Mouse (Mus musculus) bone marrow macrophage, adult 2 months (primary cell): Measurements from ENCODE around the gene Epb42. TPM values are rescaled to one million over a fixed set of nuclear protein-coding genes. Genes with fewer than 3 reads are reported as not detected.
"Not testable (repeated sequence)": the region's sequence is repeated elsewhere in the genome, so short reads cannot be mapped to it uniquely, and the experiment has no call there.

Experiments
- H3K27ac ChIP-seq: 2 replicates; pipeline ENCODE4 v1.5.1; 2012; ENCODE audit warnings: low read depth, low read length; ENCODE audit not compliant: insufficient read depth
- H3K4me1 ChIP-seq: 2 replicates; pipeline ENCODE4 v1.6.1; 2012; ENCODE audit warnings: low read length; ENCODE audit not compliant: control insufficient read depth, insufficient read depth
- H3K4me3 ChIP-seq: 2 replicates; pipeline ENCODE4 v1.5.1; 2012; ENCODE audit warnings: mild to moderate bottlenecking, low read length, moderate library complexity; ENCODE audit not compliant: insufficient read depth
- CTCF ChIP-seq: IDR thresholded peaks from 2 replicates; pipeline ENCODE4 v1.5.1; 2012; ENCODE audit warnings: low read depth, mild to moderate bottlenecking, low read length, moderate library complexity
- POLR2A ChIP-seq: IDR thresholded peaks from 2 replicates; pipeline ENCODE4 v1.6.1; 2012; ENCODE audit warnings: mild to moderate bottlenecking, low read depth, low read length, borderline replicate concordance
- polyA plus RNA-seq: library from polyadenylated mRNA; stranded (reverse); fragments of >200 nt; gene quantifications from 2 replicates; pipeline ENCODE4 v1.2.4, GENCODE M21; 2012; ENCODE audit not compliant: missing spikeins, insufficient read depth, insufficient read length

Gene Epb42
- polyA plus RNA-seq, 1 experiment: not detected

GRCm38 (mm10) chr2:120983611-120984010 lies 53.3 kb downstream of the Epb42 start:
- TF ChIP-seq CTCF: no peak
- H3K4me3 ChIP-seq: no peak overlapping the region
- H3K27ac ChIP-seq: no peak overlapping the region

DNA sequence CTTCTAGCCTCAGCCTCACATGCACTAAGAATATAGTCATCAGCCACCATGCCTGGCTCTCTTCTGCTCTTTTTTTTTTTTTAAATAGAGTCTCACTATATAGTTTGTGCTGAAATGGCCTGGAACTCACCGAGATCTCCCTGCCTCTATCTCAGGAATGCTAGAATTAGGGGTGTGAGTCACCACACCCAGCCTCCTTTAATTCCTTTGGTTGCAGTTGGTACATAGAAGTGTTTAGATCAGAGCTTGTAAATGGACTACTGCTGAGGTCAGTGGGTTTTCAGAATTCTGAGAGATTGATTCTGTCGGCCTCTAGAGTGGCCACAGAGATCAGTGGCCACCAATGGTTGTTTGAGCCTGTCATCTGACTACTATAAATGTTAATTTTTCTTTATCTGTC lies 56.0 kb downstream of the Epb42 start:
- TF ChIP-seq POLR2A (no peak), CTCF (no peak)
- no peak overlapping the region for H3K4me3 ChIP-seq
- H3K27ac ChIP-seq: no peak overlapping the region
- 0 out of 2 replicates have a peak, but pooled peaks cover 3% of the 10 kb centered on the region for H3K4me1 ChIP-seq

More at GRCm38 (mm10) chr2:120983611-120984010, 53.3 kb downstream of the Epb42 start:
- H3K4me1 ChIP-seq: no peaks in the 10 kb centered on the region

- H3K4me1 ChIP-seq: 0 out of 2 replicates have a peak, but pooled peaks cover 3% of the 10 kb centered on the region
- no peak overlapping the region for H3K27ac ChIP-seq
- no peak for TF ChIP-seq CTCF
- TF ChIP-seq POLR2A: no peak
- no peak overlapping the region for H3K4me3 ChIP-seq
Measured at GRCm38 (mm10) chr2:120979819-120980218, 57.1 kb downstream of the Epb42 start.

GRCm38 (mm10) chr2:120978693-120979037 lies 58.2 kb downstream of the Epb42 start:
- no peak overlapping the region for H3K27ac ChIP-seq

DNA sequence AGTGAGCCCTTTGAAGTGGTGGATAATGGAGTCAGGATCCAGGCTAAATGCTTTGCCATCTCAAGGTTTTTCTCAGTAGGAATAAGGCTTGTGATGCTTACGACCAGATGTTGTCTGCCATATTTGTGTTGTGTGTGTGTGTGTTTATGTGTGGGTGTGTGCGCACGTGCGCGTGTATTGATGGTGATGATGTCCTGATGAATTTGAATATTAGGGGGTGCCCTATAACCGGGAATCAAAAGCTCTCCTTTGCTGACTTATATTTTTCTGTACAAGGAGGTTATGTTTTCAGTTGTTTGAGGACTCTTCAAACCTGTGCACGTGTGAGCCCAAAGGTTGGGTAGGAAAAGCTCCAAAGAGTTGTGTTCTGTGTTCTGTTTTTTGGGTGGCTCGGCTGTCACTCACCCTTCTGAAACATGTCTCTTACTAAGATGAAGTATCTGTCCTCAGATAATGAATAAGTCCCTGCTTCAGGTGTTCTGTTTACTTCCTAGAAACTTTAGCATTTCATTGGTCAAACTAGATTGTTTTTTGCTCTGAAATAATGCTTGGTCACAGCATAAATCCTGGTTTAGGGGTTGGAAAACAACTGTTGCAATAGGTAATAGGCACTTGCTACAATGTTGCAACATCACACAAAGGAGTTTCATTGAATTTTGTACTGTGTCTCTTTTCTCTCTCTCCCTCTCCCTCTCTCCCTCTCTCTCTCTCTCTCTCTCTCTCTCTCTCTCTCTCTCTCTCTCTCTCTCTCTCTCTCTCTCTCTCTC lies 58.8 kb downstream of the Epb42 start:
- TF ChIP-seq POLR2A: no peak
- no peak for TF ChIP-seq CTCF
- Histone ChIP-seq H3K27ac (no peak overlapping the region), H3K4me1 (peaks cover 4% of the 10 kb centered on the region; the same call in 1 of the 2 replicates), H3K4me3 (peak overlapping the region; percentile 80)

More at GRCm38 (mm10) chr2:120978693-120979037, 58.2 kb downstream of the Epb42 start:
- Histone ChIP-seq H3K4me1 (0 out of 2 replicates have a peak, but pooled peaks cover 3% of the 10 kb centered on the region), H3K4me3 (no peak overlapping the region)
- TF ChIP-seq CTCF (no peak), POLR2A (no peak)

GRCm38 (mm10) chr2:120976990-120977925 lies 59.6 kb downstream of the Epb42 start, which contains the start of gene Tmem62:
Gene Tmem62, plus strand, starts transcription at chr2:120977017.
- Histone ChIP-seq H3K27ac (peak within 1 kb of the TSS; percentile 45), H3K4me3 (peak within 1 kb of the TSS; percentile 80), H3K4me1 (peaks cover 8% of the 10 kb centered on the region; the same call in 1 of the 2 replicates)
- TF ChIP-seq CTCF: no peak
- no peak for TF ChIP-seq POLR2A

- H3K4me1 ChIP-seq: peaks cover 11% of the 10 kb centered on the region
- H3K4me3 ChIP-seq: no peak overlapping the region
- TF ChIP-seq POLR2A (no peak), CTCF (no peak)
- H3K27ac ChIP-seq: no peak overlapping the region
Measured at GRCm38 (mm10) chr2:120976308-120976707, 60.6 kb downstream of the Epb42 start.

- H3K4me3 ChIP-seq: no peak overlapping the region
- TF ChIP-seq CTCF (no peak), POLR2A (no peak)
- no peak overlapping the region for H3K27ac ChIP-seq
- peaks cover 18% of the 10 kb centered on the region for H3K4me1 ChIP-seq
Measured at GRCm38 (mm10) chr2:120972964-120973363, 63.9 kb downstream of the Epb42 start.

- not testable (repeated sequence) for H3K4me3 ChIP-seq, H3K27ac ChIP-seq
- peaks cover 21% of the 10 kb centered on the region for H3K4me1 ChIP-seq
Measured at GRCm38 (mm10) chr2:120972257-120972656, 64.6 kb downstream of the Epb42 start.

DNA sequence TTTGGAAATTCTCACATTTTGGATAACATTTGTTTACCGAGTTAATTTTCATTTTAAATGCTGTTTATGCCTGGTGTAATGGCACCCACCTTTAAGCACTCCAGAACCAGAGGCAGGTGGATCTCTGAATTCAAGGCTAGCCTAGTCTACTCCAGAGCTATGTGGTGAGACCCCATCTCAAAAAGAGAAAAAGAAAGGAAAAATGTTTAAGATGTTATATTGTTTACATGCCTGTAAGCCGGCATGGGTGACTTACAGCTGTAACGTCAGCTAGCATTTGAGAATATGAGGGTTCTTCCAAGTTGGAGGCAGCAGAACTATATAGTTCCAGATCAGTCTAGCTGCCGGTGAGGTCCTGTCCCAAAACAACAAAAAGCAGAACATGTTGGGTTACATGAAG lies 65.1 kb downstream of the Epb42 start:
- H3K4me1 ChIP-seq: peaks cover 23% of the 10 kb centered on the region
- H3K27ac ChIP-seq: no peak overlapping the region
- no peak overlapping the region for H3K4me3 ChIP-seq
- TF ChIP-seq POLR2A (no peak), CTCF (no peak)
